16 mouse cellular contexts compared by ENCODE assay signal in genomic region chr2:13514949-13515348, GRCm38 (mm10). TPM values are rescaled to one million over a fixed set of nuclear protein-coding genes. Genes with fewer than 3 reads are reported as not detected.
"Had no signal": no experiment of that assay in that cellular context is flagged by ENCODE, and none has a peak within 500 bp of the region (broad histone marks: within the 10 kb centered on the region; RNA-seq: fewer than 3 reads in every experiment).

No protein-coding gene starts in this region.

- H3K9me3 ChIP-seq: limb, embryonic 12.5 days; liver, embryonic 15.5 days; midbrain, embryonic 15.5 days; neural tube, embryonic 12.5 days; stomach, embryonic 15.5 days had no signal

- H3K4me3 ChIP-seq: left cerebral cortex, adult 2 months; limb, embryonic 12.5 days; liver, embryonic 15.5 days; midbrain, embryonic 15.5 days; neural tube, embryonic 12.5 days; stomach, embryonic 15.5 days had no signal

- H3K9ac ChIP-seq: limb, embryonic 12.5 days; liver, embryonic 15.5 days; midbrain, embryonic 15.5 days; neural tube, embryonic 12.5 days; stomach, embryonic 15.5 days had no signal

- ATAC-seq: lung, postnatal 0 days; midbrain, embryonic 15.5 days had no signal

- H3K36me3 ChIP-seq: neural tube, embryonic 12.5 days; stomach, embryonic 15.5 days had no signal

- H3K27ac ChIP-seq: kidney, postnatal 0 days; left cerebral cortex, adult 2 months; limb, embryonic 12.5 days; liver, embryonic 15.5 days; midbrain, embryonic 15.5 days; neural tube, embryonic 12.5 days; stomach, embryonic 15.5 days had no signal

- H3K27me3 ChIP-seq: limb, embryonic 12.5 days; liver, embryonic 15.5 days; midbrain, embryonic 15.5 days; neural tube, embryonic 12.5 days; stomach, embryonic 15.5 days had no signal

- DNase-seq: kidney, adult 9 months; liver; lung, adult 2 months; lung, postnatal 36 days; right cerebral cortex, postnatal 14 days; thymus, postnatal 4 days had no signal

- H3K4me1 ChIP-seq: limb, embryonic 12.5 days; midbrain, embryonic 15.5 days; neural tube, embryonic 12.5 days; stomach, embryonic 15.5 days had no signal

- H3K4me2 ChIP-seq: limb, embryonic 12.5 days; liver, embryonic 15.5 days; midbrain, embryonic 15.5 days; neural tube, embryonic 12.5 days; stomach, embryonic 15.5 days had no signal

RNA-seq across cellular contexts. Expression of gene Cubn, which starts 23.3 kb away (rescaled TPM):
- total RNA-seq: megakaryocyte progenitor cell, adult 5-6 weeks; monocyte, adult 5-6 weeks had no signal
